Mouse (Mus musculus): ENCODE data around the gene Lmtk2. TPM values are rescaled to one million over a fixed set of nuclear protein-coding genes. Genes with fewer than 3 reads are reported as not detected.

Lmtk2 gene
- polyA plus RNA-seq, 1 experiment from 2014 or later, result 3.8 TPM

DNA sequence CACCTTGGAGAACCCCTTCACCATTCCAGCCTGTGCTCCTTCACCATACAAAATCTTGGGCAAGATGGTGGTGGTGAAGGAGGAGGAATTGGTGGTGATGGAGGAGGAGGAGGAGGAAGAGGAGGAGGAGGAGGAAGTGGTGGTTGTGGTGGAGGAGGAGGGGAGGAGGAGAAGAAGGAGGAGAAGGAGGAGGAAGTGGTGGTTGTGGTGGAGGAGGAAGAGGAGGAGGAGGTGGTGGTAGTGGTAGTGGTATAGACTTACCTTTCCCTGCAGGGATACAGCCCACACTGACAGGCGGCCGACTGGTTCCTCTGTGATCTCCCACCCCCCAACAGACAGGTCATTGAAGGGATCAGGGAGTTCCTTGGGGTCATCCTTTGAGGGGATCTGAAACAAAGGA is 115.8 kb downstream of the Lmtk2 start:
- no peaks in the 10 kb centered on the region for H3K27me3 ChIP-seq (ENCODE audit: control insufficient read depth, insufficient read depth, low read length)
- DNase-seq (ENCODE audit: low spot score) (no peak), ATAC-seq (ENCODE audit: low FRiP score, low TSS enrichment) (no peak)
- H3K4me3 ChIP-seq (ENCODE audit: low read depth, low read length), result no peak overlapping the region
- H3K4me1 ChIP-seq (replicated peaks; ENCODE audit: control insufficient read depth, insufficient read depth), result no peaks in the 10 kb centered on the region
- WGBS, result 92% methylated on average over 2 of the region's 2 CpGs
- no peak overlapping the region for H3K4me2 ChIP-seq (replicated peaks; ENCODE audit: low read depth)
- H3K36me3 ChIP-seq (ENCODE audit: control insufficient read depth, insufficient read depth, low read length), result peaks cover 10% of the 10 kb centered on the region
- no peak overlapping the region for H3K9ac ChIP-seq (ENCODE audit: low read length)
- no peak overlapping the region for H3K27ac ChIP-seq (replicated peaks)
- H3K9me3 ChIP-seq (ENCODE audit: control insufficient read depth, low read length), result no peaks in the 10 kb centered on the region
- TF ChIP-seq CTCF (IDR thresholded peaks at IDR 0.05; ENCODE audit: low read depth) (no peak), EP300 (optimal IDR thresholded peaks at IDR 0.05) (no peak)

DNA sequence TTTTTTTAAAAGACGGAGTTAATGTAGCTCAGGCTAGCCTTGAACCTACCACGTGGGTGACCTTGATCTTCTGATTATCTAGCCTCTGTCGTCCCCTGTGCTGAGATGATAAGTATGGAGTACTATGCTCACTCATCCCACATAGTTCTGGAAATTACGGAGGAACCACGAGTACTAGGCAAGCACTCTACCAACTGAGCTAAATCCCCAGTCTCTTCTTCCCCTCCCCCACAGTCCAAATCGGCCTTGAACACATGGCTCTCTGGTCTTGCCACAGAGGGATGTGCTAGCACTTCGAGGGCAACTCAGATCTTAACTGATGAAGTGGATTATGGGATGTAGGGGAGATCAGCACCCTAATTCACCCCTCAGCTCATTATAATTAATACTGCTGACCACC is 117.8 kb downstream of the Lmtk2 start:
- Histone ChIP-seq H3K4me2 (replicated peaks; ENCODE audit: low read depth) (no peak overlapping the region), H3K27ac (replicated peaks) (no peak overlapping the region), H3K27me3 (ENCODE audit: control insufficient read depth, insufficient read depth, low read length) (no peaks in the 10 kb centered on the region), H3K9me3 (ENCODE audit: control insufficient read depth, low read length) (no peaks in the 10 kb centered on the region), H3K36me3 (ENCODE audit: control insufficient read depth, insufficient read depth, low read length) (peaks cover 5% of the 10 kb centered on the region), H3K9ac (ENCODE audit: low read length) (no peak overlapping the region), H3K4me1 (replicated peaks; ENCODE audit: control insufficient read depth, insufficient read depth) (peaks cover 3% of the 10 kb centered on the region; the same call in 1 of the 2 replicates), H3K4me3 (ENCODE audit: low read depth, low read length) (no peak overlapping the region)
- 88% methylated on average over 7 of the region's 7 CpGs for WGBS
- ATAC-seq (ENCODE audit: low FRiP score, low TSS enrichment), result no peak
- TF ChIP-seq EP300 (optimal IDR thresholded peaks at IDR 0.05) (no peak), CTCF (IDR thresholded peaks at IDR 0.05; ENCODE audit: low read depth) (no peak)
- DNase-seq (ENCODE audit: low spot score), result no peak

DNA sequence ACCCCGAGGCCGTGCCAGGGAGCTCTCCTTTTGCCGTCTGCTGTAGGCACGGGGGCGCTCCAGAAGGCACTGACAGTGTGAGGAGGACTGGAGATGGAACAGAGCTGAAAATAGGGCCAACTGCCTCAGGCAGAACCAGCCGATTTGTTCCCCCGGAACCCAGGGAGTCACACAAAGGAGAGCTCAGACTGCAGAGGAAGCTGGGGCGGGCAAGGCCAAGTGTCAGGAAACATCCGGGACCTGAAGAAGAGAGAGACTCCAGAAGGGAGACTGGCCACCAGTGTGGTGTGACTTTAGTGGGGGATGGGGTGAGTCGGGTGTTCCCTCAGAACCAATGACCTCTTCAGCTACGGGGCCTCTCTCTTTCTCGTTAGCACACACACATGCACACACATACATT is 119.1 kb downstream of the Lmtk2 start:
- no peaks in the 10 kb centered on the region for H3K36me3 ChIP-seq (ENCODE audit: control insufficient read depth, insufficient read depth, low read length)
- H3K9me3 ChIP-seq (ENCODE audit: control insufficient read depth, low read length), result no peaks in the 10 kb centered on the region
- H3K4me2 ChIP-seq (replicated peaks; ENCODE audit: low read depth), result no peak overlapping the region
- no peak for ATAC-seq (ENCODE audit: low FRiP score, low TSS enrichment)
- H3K27ac ChIP-seq (replicated peaks), result no peak overlapping the region
- DNase-seq (ENCODE audit: low spot score), result no peak
- WGBS, result 74% methylated on average over 12 of the region's 12 CpGs
- TF ChIP-seq EP300 (optimal IDR thresholded peaks at IDR 0.05) (no peak), CTCF (IDR thresholded peaks at IDR 0.05; ENCODE audit: low read depth) (no peak)
- H3K9ac ChIP-seq (ENCODE audit: low read length), result no peak overlapping the region
- no peaks in the 10 kb centered on the region for H3K27me3 ChIP-seq (ENCODE audit: control insufficient read depth, insufficient read depth, low read length)
- no peak overlapping the region for H3K4me3 ChIP-seq (ENCODE audit: low read depth, low read length)
- peaks cover 3% of the 10 kb centered on the region; the same call in 1 of the 2 replicates for H3K4me1 ChIP-seq (replicated peaks; ENCODE audit: control insufficient read depth, insufficient read depth)

DNA sequence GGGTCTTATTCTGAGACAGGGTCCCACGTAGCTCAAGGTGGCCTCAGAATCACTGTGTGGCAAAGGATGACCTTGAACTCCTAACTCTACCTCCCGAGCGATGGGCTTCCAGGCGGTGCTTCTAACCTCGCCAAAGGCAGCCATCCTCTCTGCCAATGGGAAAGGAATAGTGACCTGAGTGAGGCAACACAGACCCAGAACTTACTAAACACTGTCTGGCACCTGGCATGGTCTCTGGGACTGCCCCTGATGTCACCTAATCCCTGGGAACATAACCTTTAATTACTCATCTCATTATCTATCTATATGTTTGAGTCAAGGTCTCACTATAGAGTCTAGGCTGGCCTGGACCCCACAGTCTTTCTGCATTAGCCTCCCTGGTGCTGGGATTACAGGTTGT is 119.7 kb downstream of the Lmtk2 start:
- DNase-seq (ENCODE audit: low spot score) (no peak), ATAC-seq (ENCODE audit: low FRiP score, low TSS enrichment) (no peak)
- Histone ChIP-seq H3K9me3 (ENCODE audit: control insufficient read depth, low read length) (no peaks in the 10 kb centered on the region), H3K4me1 (replicated peaks; ENCODE audit: control insufficient read depth, insufficient read depth) (peaks cover 3% of the 10 kb centered on the region; the same call in 1 of the 2 replicates), H3K4me3 (ENCODE audit: low read depth, low read length) (no peak overlapping the region), H3K36me3 (ENCODE audit: control insufficient read depth, insufficient read depth, low read length) (no peaks in the 10 kb centered on the region), H3K4me2 (replicated peaks; ENCODE audit: low read depth) (no peak overlapping the region), H3K9ac (ENCODE audit: low read length) (no peak overlapping the region), H3K27ac (replicated peaks) (no peak overlapping the region), H3K27me3 (ENCODE audit: control insufficient read depth, insufficient read depth, low read length) (no peaks in the 10 kb centered on the region)
- WGBS, result 90% methylated on average over 5 of the region's 5 CpGs
- TF ChIP-seq CTCF (IDR thresholded peaks at IDR 0.05; ENCODE audit: low read depth) (no peak), EP300 (optimal IDR thresholded peaks at IDR 0.05) (no peak)

DNA sequence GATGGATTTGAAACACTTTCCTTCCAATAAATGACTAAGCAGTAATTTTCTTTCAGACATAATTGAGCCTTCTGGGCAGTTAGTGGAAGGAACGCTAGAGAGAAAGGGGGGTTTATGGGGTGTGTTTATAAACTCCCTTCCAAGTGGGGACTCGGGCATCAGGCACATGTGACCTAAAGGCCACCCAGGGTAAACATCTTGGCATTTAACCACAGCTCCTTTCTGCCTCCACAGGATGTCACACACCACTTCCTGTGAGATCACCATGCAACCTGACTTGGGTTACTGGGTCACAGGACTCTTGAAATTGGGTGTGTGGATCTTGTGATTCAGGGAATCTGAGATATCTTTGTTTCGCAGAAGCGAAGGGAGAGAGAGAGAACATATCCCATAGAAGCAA is 121.1 kb downstream of the Lmtk2 start:
- Histone ChIP-seq H3K4me1 (replicated peaks; ENCODE audit: control insufficient read depth, insufficient read depth) (peaks cover 3% of the 10 kb centered on the region; the same call in 1 of the 2 replicates), H3K36me3 (ENCODE audit: control insufficient read depth, insufficient read depth, low read length) (no peaks in the 10 kb centered on the region), H3K4me2 (replicated peaks; ENCODE audit: low read depth) (no peak overlapping the region), H3K4me3 (ENCODE audit: low read depth, low read length) (no peak overlapping the region), H3K9me3 (ENCODE audit: control insufficient read depth, low read length) (no peaks in the 10 kb centered on the region), H3K27me3 (ENCODE audit: control insufficient read depth, insufficient read depth, low read length) (no peaks in the 10 kb centered on the region), H3K9ac (ENCODE audit: low read length) (no peak overlapping the region), H3K27ac (replicated peaks) (no peak overlapping the region)
- DNase-seq (ENCODE audit: low spot score), result peak; percentile 53
- ATAC-seq (ENCODE audit: low FRiP score, low TSS enrichment), result peak; percentile 52
- 35% methylated on average over 4 of the region's 4 CpGs for WGBS
- TF ChIP-seq CTCF (IDR thresholded peaks at IDR 0.05; ENCODE audit: low read depth), result no peak
- no peak for TF ChIP-seq EP300 (optimal IDR thresholded peaks at IDR 0.05)

DNA sequence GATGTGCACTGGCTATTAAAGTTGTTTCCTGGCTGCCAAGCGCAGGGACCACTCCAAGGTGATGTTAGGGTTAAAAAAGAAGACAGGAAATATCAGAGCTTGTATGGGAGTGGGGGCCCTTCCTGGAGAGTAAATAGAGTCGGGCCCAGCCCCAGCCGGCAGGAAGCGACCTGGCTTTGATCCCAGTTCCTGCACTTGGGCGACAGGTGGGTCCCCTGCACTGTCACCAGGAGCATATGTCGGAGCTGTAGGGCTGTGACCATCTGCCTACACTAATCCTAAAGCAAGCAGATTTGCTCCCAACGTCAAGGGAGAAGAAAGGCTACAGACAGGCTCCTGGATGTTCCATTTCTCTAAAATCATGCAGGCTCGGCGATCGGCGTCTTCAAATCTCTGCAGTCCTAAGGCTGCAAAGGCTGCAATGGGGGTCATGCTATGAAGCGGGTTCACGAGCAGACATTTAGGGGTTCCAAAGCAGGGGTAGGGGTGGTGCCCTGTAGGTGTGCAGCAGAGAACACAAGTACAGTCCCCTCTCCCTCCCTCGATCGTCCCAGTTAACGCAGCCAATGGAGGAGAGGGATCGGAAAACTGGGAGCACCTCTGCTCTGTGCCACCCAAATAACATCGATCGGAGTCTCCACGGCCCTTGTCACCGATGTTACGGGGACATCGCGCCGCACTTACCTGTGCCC is 122.7 kb downstream of the Lmtk2 start:
- Histone ChIP-seq H3K27me3 (ENCODE audit: control insufficient read depth, insufficient read depth, low read length) (no peaks in the 10 kb centered on the region), H3K9me3 (ENCODE audit: control insufficient read depth, low read length) (no peaks in the 10 kb centered on the region), H3K4me2 (replicated peaks; ENCODE audit: low read depth) (peak overlapping the region; percentile 85), H3K4me1 (replicated peaks; ENCODE audit: control insufficient read depth, insufficient read depth) (peaks cover 3% of the 10 kb centered on the region; the same call in 1 of the 2 replicates), H3K27ac (replicated peaks) (peak overlapping the region; percentile 84), H3K36me3 (ENCODE audit: control insufficient read depth, insufficient read depth, low read length) (no peaks in the 10 kb centered on the region), H3K9ac (ENCODE audit: low read length) (peak overlapping the region; percentile 74), H3K4me3 (ENCODE audit: low read depth, low read length) (peak overlapping the region; percentile 63)
- under 1% methylated on average over 24 of the region's 25 CpGs for WGBS
- ATAC-seq (ENCODE audit: low FRiP score, low TSS enrichment), result peak; percentile 43
- DNase-seq (ENCODE audit: low spot score), result peak; percentile 67
- no peak for TF ChIP-seq CTCF (IDR thresholded peaks at IDR 0.05; ENCODE audit: low read depth)
- TF ChIP-seq EP300 (optimal IDR thresholded peaks at IDR 0.05), result no peak
